Mouse (Mus musculus) forelimb bud, embryonic 11.5 days (tissue): ENCODE measurements around the gene Hist1h3d.
"Not testable (repeated sequence)": the region's sequence is repeated elsewhere in the genome, so short reads cannot be mapped to it uniquely, and the experiment has no call there.

ENCODE experiments used
- DNase-seq: peaks from one replicate; pipeline ENCODE4 v3.0.0-alpha.2; 2012; ENCODE audit warnings: low read depth, low spot score

Hist1h3d gene

DNA sequence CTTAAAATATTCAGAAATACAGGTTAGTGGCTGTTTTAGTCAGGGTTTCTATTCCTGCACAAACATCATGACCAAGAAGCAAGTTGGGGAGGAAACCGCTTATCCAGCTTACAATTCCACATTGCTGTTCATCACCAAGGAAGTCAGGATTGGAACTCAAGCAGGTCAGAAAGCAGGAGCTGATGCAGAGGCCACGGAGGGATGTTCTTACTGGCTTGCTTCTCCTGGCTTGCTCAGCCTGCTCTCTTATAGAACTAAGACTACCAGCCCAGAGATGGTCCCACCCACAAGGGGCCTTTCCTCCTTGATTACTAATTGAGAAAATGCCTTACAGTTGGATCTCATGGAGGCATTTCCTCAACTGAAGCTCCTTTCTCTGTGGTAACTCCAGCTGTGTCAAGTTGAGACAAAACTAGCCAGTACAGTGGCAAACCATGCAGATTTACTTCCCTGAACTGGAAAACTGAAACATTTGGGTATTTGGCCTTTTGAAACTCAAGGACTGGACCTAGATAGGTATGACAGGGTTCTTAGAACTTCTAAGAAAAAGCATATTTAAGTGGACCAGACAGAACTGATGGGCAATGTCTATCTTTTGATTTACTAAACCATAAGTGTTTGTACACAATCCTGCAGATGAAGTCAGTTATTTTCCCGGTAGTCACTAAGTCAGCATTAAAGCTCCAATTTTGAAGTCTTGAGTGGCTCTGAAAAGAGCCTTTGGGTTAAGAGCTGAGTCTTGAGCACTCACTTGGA is 33.2 kb upstream of the Hist1h3d start:
- DNase-seq, result not testable (repeated sequence)

DNA sequence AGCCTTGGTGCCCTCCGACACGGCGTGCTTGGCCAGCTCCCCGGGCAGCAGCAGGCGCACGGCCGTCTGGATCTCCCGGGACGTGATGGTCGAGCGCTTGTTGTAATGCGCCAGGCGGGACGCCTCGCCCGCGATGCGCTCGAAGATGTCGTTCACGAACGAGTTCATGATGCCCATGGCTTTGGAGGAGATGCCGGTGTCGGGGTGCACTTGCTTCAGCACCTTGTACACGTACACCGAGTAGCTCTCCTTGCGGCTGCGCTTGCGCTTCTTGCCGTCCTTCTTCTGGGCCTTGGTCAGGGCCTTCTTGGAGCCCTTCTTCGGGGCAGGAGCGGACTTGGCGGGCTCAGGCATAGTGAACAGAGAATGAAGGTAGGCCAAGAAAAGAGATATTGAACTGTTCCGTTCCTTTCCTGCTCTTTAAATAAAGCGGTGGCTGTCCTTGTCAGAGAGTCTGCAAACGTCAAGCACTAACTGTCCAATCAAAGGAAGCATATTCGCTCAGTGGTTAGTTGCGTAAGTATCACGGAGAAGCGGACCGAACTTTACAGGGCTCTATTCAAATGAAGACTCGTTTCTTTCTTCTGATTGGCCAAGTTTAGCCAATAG is 32.5 kb upstream of the Hist1h3d start, which contains the start of gene Hist1h2bh:
Gene Hist1h2bh (minus strand): TSS at position 394 of the 609 bp plus-strand sequence.
- peak; percentile 95 for DNase-seq

DNA sequence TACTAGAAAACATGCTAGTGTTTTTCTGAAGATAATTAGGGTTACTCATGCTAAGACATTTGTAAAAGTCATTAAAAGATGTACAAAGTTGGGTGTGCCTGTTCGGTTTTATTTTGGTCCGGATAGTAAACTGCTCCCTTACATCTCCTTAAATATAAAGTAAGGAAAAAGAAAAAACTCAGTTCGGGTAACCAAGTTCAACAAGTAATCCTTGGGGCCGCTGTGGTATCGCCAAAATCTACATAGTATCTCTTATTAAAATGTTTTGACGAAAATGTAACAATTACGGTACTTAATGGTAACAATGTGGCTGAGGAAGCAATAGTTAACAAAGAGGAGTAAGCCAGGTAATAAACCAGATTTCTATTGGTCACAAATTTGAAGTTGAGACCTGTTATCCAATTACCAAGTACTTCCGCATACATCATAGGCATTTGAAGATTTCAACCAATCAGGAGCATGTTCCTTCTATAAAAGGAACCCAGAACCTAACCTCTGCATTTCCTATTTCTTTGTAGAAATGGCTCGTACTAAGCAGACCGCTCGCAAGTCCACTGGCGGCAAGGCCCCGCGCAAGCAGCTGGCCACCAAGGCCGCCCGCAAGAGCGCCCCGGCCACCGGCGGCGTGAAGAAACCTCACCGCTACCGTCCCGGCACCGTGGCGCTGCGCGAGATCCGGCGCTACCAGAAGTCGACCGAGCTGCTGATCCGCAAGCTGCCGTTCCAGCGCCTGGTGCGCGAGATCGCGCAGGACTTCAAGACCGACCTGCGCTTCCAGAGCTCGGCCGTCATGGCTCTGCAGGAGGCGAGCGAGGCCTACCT is 31.4 kb upstream of the Hist1h3d start, which contains the start of gene Hist1h3f:
Gene Hist1h3f (plus strand): TSS at position 88 of the 822 bp plus-strand sequence.
- DNase-seq, result peak; percentile 97

DNA sequence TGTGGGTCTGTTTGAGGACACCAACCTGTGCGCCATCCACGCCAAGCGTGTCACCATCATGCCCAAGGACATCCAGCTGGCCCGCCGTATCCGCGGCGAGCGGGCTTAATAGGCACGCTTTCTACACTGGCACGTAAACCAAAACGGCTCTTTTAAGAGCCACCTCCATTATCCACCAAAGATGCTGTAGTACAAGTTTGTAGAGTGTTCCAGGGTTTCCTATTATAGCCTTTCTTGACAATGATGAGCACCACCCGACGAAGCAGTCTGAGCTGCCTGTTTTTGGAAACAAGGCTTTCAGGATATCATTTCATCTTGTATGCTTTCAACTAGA is 30.8 kb upstream of the Hist1h3d start:
- not testable (repeated sequence) for DNase-seq

DNA sequence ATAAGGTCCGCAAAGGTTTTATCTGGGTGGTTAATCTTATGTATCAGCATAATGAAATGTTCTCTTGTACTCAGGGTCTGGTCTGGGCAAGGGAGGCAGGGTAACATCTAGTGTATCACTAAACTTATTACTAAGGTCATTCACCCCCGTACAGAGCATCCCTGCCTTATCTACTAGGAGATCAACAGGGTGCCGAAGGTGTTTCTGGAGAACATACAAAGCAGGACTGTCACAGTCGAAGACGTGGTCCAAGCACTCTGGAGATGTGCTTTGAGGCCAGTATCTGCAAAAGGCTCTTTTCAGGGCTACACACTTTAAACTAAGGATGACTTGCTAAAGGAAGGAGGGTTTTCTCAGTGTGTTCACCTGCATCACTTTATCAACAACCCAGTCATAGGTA is 28.9 kb upstream of the Hist1h3d start:
- DNase-seq, result no peak

DNA sequence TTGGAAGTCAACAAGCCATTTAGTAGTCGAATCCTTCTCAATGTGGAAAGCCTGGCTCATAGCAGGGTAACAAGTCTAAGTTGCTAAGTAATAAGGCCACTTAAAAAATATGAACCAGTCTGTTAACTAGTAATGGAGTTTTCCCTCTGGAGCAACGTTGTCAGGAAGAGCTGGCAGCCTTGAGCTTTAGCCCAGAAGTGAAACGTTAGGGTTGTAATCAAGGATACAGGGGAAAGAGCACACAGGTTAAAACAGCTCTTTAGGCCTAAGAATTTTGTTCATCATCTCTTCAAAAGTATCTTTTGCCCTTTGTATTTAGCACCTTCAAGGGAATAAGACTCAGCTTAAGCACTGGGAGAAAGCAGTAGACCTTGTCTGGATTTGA is 24.8 kb upstream of the Hist1h3d start:
- no peak for DNase-seq

DNA sequence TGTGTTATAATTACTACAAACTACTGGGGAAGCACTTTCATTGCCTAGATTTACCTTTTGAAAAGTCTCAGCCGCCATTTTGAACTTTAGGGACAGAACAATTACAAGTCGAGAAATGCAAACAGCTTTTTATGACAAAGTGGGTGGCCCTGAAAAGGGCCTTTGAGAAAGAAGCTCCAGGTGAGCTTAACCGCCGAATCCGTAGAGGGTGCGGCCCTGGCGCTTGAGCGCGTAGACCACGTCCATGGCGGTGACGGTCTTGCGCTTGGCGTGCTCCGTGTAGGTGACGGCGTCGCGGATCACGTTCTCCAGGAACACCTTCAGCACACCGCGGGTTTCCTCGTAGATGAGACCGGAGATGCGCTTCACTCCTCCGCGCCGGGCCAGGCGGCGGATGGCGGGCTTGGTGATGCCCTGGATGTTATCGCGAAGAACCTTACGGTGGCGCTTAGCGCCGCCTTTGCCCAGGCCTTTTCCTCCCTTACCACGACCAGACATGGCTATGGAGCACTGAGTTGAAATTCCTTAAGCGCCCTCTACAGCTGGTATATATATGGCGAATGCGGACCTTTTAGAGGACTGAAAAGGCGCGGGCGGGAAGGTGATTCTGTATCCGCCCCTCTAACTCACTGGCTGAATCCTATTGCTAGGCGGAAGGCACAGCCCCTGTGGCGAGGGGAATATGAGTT is 24.3 kb upstream of the Hist1h3d start, which contains the start of gene Hist1h4f:
Gene Hist1h4f (minus strand): TSS at position 503 of the 689 bp plus-strand sequence.
- DNase-seq, result peak; percentile 97

DNA sequence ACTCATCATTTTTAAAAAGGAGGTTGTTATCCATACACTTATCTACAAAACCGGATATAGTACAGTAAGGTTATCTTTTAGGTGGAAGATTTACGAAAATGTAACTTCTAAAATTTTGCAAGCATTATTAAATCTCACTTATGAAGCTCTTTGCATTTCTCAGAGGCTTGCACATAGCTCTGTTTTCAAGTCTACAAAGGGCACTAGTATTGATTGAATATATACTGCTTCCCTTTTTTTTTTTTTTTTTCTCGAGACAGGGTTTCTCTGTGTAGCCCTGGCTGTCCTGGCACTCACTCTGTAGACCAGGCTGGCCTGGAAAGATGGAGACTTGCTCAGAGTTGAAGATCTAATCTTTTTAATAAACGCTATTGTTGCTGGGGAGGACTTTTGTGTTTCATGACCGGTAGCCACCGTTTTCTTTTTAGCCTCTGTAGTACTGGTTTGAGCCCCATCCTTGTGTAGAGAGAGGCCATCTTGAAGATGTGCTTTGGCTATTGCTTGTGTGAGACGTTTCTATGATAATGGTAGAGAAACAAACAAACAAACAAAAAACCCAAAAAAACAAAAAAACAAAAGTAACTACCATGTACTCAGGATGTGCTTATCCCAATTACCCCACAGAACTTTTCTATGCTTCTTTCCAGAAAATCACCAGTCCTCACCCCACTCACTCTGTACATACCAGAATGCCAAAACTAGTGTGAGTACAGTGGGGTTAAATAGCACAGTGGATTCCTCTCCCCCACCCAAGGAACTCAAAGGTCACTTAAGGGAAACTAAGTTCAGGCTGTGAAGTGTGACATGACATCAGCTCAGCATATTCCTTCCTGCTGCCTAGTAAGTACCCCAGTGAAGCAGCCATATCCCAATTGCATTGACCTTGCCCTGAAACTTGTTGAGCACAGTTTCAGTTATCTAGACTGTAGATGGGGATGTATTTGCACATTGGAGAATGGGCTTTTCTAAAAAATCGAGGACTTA is 23.3 kb upstream of the Hist1h3d start:
- no peak for DNase-seq

DNA sequence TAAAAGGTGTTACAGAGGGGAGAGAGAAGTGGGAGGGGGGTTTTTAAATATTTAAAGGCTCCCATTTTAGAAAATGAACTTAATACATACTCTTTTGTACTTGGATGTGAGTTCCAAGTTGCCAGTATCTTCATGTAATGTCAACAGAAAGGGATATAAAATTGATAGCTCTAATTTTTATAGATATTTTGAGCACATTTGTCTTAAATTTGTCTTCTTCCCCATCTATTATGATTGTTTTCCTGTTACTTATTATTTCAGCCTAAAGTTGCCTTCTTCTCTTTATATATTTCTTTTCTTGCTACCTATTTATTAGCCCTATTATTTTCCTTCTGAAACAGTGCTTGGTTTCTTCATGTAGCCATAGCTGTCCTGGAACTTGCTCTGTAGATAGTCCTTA is 22.6 kb upstream of the Hist1h3d start, which contains the start of gene Hist1h1d:
Gene Hist1h1d (plus strand): TSS at position 301 of the 400 bp plus-strand sequence.
- DNase-seq, result no peak

DNA sequence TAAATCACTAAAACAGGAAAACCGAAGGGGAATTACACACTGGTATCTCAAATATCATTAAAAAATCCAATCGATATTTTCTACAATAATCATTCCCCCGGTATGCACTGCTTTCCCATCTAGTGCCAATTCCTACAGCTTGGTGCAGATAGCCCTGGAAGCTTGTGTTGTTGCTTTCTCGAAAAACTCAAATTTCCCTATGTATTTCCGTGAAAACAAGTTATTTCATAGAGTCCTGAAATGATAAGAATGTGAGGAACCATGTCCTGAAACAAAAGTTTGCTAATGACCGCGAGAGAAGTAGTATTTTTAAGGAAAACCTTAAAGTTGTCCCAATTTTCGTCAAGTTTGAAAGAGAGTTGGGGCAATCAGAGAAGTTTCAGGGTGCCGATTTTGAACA is 21.2 kb upstream of the Hist1h3d start:
- DNase-seq, result no peak

DNA sequence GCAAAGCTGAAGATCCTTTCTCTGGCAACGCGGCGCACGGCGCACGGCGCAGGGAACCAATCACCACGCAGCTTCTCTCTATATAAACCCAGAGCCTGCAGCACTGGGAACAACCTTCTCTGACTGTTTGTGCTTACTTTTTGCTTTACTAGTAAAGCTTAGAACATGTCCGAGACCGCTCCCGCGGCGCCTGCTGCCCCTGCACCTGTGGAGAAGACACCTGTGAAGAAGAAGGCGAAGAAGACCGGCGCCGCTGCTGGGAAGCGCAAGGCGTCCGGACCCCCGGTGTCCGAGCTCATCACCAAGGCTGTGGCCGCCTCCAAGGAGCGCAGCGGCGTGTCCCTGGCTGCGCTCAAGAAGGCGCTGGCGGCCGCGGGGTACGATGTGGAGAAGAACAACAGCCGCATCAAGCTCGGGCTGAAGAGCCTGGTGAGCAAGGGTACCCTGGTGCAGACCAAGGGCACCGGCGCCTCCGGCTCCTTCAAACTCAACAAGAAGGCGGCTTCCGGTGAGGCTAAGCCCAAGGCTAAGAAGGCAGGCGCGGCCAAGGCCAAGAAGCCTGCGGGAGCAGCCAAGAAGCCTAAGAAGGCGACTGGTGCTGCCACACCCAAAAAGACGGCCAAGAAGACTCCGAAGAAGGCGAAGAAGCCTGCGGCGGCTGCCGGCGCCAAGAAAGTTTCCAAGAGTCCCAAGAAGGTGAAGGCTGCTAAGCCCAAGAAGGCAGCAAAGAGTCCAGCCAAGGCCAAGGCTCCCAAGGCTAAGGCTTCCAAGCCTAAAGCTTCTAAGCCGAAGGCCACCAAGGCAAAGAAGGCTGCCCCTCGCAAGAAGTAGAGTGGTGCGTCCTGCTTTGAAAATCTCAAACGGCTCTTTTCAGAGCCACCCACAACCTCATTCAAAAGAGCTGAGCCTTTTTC is 20.4 kb upstream of the Hist1h3d start:
- DNase-seq, result peak; percentile 93

DNA sequence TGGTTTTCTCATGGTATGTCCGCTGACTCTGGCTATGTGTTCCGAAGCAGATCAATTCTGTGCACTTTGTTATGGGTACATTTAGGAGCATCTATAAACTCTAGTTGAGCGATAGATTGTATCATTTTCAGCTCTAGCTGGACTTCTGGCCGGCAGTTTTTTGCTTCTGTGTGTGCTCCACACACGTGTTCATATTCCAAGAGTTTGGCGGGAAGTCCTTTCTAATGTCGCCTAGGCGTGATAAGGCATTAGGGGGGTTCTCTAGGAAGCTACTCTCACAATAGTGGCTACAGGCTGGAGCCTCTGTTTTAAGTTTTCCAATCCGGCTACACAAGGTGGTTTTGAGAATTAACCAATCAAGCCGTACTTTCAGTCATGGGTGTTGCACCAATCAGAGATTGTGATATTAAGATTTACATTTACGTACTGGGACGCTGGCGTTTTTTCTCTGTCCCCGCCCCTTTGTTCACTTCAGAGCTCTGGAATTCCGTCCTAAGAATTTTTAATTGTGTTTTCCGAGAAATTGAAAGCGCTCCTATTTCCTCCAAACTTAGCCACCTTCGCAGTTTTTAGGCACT is 19.6 kb upstream of the Hist1h3d start:
- peak; percentile 93 for DNase-seq

DNA sequence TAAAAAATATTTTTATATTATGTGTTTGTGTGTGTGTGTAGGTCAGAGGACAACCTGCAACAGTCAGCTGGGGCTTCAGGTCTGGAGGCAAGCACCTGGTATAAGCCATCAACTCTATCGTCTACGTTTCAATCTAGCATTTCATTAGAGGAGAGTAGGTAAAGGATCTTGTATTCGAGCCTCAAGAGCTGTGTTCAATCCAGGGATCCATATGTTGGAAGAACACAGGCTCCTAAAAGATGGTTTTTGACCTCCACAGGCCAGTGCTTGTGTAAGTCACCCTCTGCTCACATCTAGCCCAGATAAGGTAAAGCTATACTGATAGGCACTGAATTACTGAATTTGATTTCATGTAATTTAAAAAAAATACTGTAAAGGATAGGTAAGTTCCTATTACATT is 18.7 kb upstream of the Hist1h3d start:
- DNase-seq, result no peak

DNA sequence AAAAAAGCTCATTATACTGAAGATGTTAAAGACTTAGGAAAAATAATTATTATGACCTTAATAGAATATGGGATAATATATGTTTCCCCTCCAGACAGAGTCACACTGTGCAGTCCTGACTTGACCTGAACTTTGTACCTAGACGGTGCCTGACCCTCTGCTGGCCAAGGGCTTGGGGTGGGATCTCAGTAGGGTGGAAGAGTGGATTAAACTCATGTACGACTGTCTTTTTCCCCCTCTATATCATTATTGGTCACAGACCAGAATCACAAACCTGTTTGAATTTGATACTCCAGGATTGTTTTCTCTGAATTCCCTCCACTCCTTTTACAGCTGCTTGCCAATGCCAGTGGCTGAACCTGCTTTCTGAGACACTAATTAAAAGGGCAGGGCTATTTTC is 14.9 kb upstream of the Hist1h3d start:
- DNase-seq, result not testable (repeated sequence)

DNA sequence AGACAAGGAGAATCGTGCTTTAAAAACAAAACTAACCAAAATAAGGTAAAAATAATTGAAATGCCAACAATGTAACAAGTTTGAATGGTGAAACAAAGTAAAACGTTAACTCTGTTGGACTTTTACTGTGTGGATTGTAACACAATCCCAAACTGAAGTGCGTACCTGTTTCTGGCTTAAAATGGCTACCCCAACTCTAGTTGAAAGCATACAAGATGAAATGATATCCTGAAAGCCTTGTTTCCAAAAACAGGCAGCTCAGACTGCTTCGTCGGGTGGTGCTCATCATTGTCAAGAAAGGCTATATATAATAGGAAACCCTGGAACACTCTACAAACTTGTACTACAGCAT is 14.1 kb upstream of the Hist1h3d start:
- not testable (repeated sequence) for DNase-seq

DNA sequence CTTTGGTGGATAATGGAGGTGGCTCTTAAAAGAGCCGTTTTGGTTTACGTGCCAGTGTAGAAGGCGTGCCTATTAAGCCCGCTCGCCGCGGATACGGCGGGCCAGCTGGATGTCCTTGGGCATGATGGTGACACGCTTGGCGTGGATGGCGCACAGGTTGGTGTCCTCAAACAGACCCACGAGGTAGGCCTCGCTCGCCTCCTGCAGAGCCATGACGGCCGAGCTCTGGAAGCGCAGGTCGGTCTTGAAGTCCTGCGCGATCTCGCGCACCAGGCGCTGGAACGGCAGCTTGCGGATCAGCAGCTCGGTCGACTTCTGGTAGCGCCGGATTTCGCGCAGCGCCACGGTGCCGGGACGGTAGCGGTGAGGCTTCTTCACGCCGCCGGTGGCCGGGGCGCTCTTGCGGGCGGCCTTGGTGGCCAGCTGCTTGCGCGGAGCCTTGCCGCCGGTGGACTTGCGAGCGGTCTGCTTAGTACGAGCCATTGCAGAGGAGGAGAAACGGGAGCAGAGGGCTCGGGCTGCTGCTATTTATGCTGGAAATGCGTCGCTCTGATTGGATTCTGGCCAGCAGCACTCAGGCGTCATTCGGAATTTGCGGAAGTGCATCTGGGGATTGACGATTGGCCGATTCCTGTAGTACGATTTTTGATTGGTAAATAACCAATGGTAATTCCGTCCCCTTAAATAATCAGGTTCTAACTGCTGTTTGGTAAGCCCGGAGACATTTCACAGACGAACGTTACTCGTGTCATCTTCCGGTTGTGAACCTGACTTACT is 13.5 kb upstream of the Hist1h3d start, which contains the start of gene Hist1h3e:
Gene Hist1h3e (minus strand): TSS at position 487 of the 777 bp plus-strand sequence.
- DNase-seq, result peak; percentile 99

DNA sequence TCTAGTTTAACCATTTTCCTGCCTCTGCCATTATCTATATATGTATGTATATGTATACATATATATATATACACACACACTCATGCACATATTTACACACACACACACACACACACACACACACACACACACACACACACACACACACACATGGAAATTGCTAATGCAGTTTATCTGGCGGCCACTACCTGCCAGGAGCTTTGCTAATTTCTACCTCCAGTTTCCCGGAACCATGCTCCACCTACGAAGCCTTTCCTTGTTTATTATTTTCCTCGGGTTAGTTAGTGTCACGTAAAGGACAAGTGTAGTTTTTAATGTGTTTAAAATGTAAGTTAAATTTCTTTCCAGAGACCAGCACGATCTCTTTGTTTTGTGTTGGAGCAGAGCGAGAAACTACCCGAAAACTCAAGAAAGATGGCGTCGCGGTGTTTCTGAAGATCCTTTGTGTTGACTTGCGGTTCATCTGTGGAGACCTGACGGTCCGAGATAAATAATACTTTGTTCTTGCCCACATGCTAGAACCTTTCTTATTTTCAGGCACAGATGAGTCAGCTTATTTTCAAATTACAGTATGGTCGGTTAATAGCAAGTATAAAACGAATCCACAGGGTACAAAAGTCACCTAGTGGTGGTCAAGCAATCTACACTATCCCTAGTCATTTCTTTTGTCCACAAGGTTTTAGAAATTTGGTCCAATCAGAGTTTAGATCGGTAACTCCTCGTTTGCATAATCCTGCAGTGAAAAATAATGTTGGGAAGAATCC is 12.7 kb upstream of the Hist1h3d start:
- DNase-seq, result peak; percentile 80
